ENCODE assay signal across 8 mouse cellular contexts in genomic region chr15:78405098-78405497, GRCm38 (mm10). TPM values are rescaled to one million over a fixed set of nuclear protein-coding genes. Genes with fewer than 3 reads are reported as not detected.
DNase-seq lines count a peak whose midpoint lies in the region; ATAC-seq and TF ChIP-seq lines count a peak whose summit lies in the region.

No protein-coding gene starts in this region.

- peak overlapping the region; percentile 69; the same call in 1 of the 2 replicates for H3K9ac ChIP-seq in embryonic facial prominence, embryonic 12.5 days
- H3K9ac ChIP-seq in hindbrain, embryonic 16.5 days (ENCODE audit: low read depth, low read length): peak overlapping the region; percentile 80
- no peak overlapping the region; the same call in 1 of the 2 replicates for H3K9ac ChIP-seq in midbrain, postnatal 0 days (replicated peaks; ENCODE audit: low read length, poor library complexity, severe bottlenecking)

- H3K4me3 ChIP-seq in layer of hippocampus, adult 2 months: peak overlapping the region; percentile 82
- H3K4me3 ChIP-seq in embryonic facial prominence, embryonic 12.5 days: peak overlapping the region; percentile 60
- peak overlapping the region; percentile 79 for H3K4me3 ChIP-seq in hindbrain, embryonic 16.5 days (ENCODE audit: low read length)
- H3K4me3 ChIP-seq in midbrain, postnatal 0 days (ENCODE audit: low read depth, low read length): peak overlapping the region; percentile 52

- ATAC-seq in embryonic facial prominence, embryonic 12.5 days (ENCODE audit: insufficient number of reproducible peaks, insufficient read depth, low FRiP score, low TSS enrichment): no peak
- ATAC-seq in hindbrain, embryonic 16.5 days: no peak
- no peak for ATAC-seq in midbrain, postnatal 0 days (ENCODE audit: low FRiP score)

- no peaks in the 10 kb centered on the region for H3K9me3 ChIP-seq in embryonic facial prominence, embryonic 12.5 days
- H3K9me3 ChIP-seq in hindbrain, embryonic 16.5 days (ENCODE audit: control insufficient read depth, low read length): no peaks in the 10 kb centered on the region
- no peaks in the 10 kb centered on the region for H3K9me3 ChIP-seq in midbrain, postnatal 0 days (ENCODE audit: low read length)

- intact Hi-C loops in left cerebral cortex, postnatal 25 days (cut with DNase I): no loop called here

- H3K27me3 ChIP-seq in embryonic facial prominence, embryonic 12.5 days: peaks cover 26% of the 10 kb centered on the region
- peaks cover 13% of the 10 kb centered on the region for H3K27me3 ChIP-seq in hindbrain, embryonic 16.5 days (replicated peaks; ENCODE audit: control insufficient read depth, insufficient read depth, low read length)
- H3K27me3 ChIP-seq in midbrain, postnatal 0 days (ENCODE audit: insufficient read depth, low read length): peaks cover 20% of the 10 kb centered on the region; the same call in 1 of the 2 replicates

- no peaks in the 10 kb centered on the region for H3K36me3 ChIP-seq in embryonic facial prominence, embryonic 12.5 days
- no peaks in the 10 kb centered on the region for H3K36me3 ChIP-seq in hindbrain, embryonic 16.5 days (ENCODE audit: control insufficient read depth, insufficient read depth, low read length)
- no peaks in the 10 kb centered on the region for H3K36me3 ChIP-seq in midbrain, postnatal 0 days (ENCODE audit: insufficient read depth, low read length)

- peak overlapping the region; percentile 98 for H3K27ac ChIP-seq in layer of hippocampus, adult 2 months
- no peak overlapping the region for H3K27ac ChIP-seq in embryonic facial prominence, embryonic 12.5 days
- H3K27ac ChIP-seq in hindbrain, embryonic 16.5 days (ENCODE audit: low read depth, low read length): peak overlapping the region; percentile 95; the same call in 1 of the 2 replicates
- H3K27ac ChIP-seq in midbrain, postnatal 0 days (ENCODE audit: low read depth, low read length): peak overlapping the region; percentile 87; the same call in 1 of the 2 replicates

- no peak for TF ChIP-seq CTCF in layer of hippocampus, adult 2 months (conservative IDR thresholded peaks at IDR 0.05)
- no peak for TF ChIP-seq CTCF in midbrain, postnatal 0 days (IDR thresholded peaks at IDR 0.05)

- peaks cover 40% of the 10 kb centered on the region for H3K4me1 ChIP-seq in embryonic facial prominence, embryonic 12.5 days
- peaks cover 34% of the 10 kb centered on the region for H3K4me1 ChIP-seq in hindbrain, embryonic 16.5 days (ENCODE audit: control insufficient read depth, insufficient read depth, low read depth, low read length)
- H3K4me1 ChIP-seq in midbrain, postnatal 0 days (ENCODE audit: insufficient read depth, low read length): peaks cover 18% of the 10 kb centered on the region

- peak overlapping the region; percentile 91 for H3K4me2 ChIP-seq in embryonic facial prominence, embryonic 12.5 days (replicated peaks)
- H3K4me2 ChIP-seq in hindbrain, embryonic 16.5 days (ENCODE audit: low read length): peak overlapping the region; percentile 97
- peak overlapping the region; percentile 91 for H3K4me2 ChIP-seq in midbrain, postnatal 0 days (ENCODE audit: low read depth, low read length, poor library complexity, severe bottlenecking)

- 50% methylated on average over 11 of the region's 11 CpGs for WGBS in embryonic facial prominence, embryonic 12.5 days
- WGBS in hindbrain, embryonic 16.5 days: 54% methylated on average over 11 of the region's 11 CpGs
- WGBS in midbrain, postnatal 0 days: 57% methylated on average over 11 of the region's 11 CpGs

- no peak for DNase-seq in layer of hippocampus, adult 2 months (ENCODE audit: low spot score in 2 of 2)
- DNase-seq in layer of hippocampus, adult 9-11 months: no peak
- DNase-seq in midbrain, postnatal 0 days (ENCODE audit: low spot score): no peak
- no peak for DNase-seq in ovary, postnatal 36 days (ENCODE audit: low spot score)
- DNase-seq in thymus, postnatal 0 days (ENCODE audit: low spot score): no peak
- no peak for DNase-seq in left cerebral cortex, postnatal 25 days (ENCODE audit: low spot score in 2 of 2)

RNA-seq across cellular contexts. Expression of gene Tst, which starts 0.6 kb away (rescaled TPM):
- 10 to 100 TPM; 35.6 to 40.3 TPM for total RNA-seq in layer of hippocampus, adult 2 months (2021)
- polyA plus RNA-seq in embryonic facial prominence, embryonic 12.5 days (2016; fragmentation: Nextera tagmentation; extraction: Ambion mirVana): 10.1 and 11.9 TPM in 2 replicates
- polyA plus RNA-seq in hindbrain, embryonic 16.5 days (2015; fragmentation: Nextera tagmentation; extraction: Ambion mirVana): 30.3 and 43.5 TPM in 2 replicates
- 31.3 and 34.8 TPM in 2 replicates for total RNA-seq in midbrain, postnatal 0 days (2014; rRNA removed)
- polyA plus RNA-seq in midbrain, postnatal 0 days (2015; fragmentation: Nextera tagmentation; extraction: Ambion mirVana): 34.4 and 40.0 TPM in 2 replicates
- 60.0 and 68.3 TPM in 2 replicates for polyA plus RNA-seq in thymus, postnatal 0 days (2015; fragmentation: Nextera tagmentation; extraction: Ambion mirVana)
- total RNA-seq in left cerebral cortex, postnatal 25 days (2021): 10 to 100 TPM; 33.3 to 33.4 TPM

RNA-seq across cellular contexts. Expression of gene Mpst, which starts 1.1 kb away (rescaled TPM):
- total RNA-seq in layer of hippocampus, adult 2 months (2021): 10 to 100 TPM; 29.5 to 31.8 TPM
- polyA plus RNA-seq in embryonic facial prominence, embryonic 12.5 days (2016; fragmentation: Nextera tagmentation; extraction: Ambion mirVana): 1.6 and 2.1 TPM in 2 replicates
- polyA plus RNA-seq in hindbrain, embryonic 16.5 days (2015; fragmentation: Nextera tagmentation; extraction: Ambion mirVana): 5.1 and 5.2 TPM in 2 replicates
- 70.1 and 84.8 TPM in 2 replicates for total RNA-seq in midbrain, postnatal 0 days (2014; rRNA removed)
- 3.2 and 3.8 TPM in 2 replicates for polyA plus RNA-seq in midbrain, postnatal 0 days (2015; fragmentation: Nextera tagmentation; extraction: Ambion mirVana)
- 3.0 and 4.1 TPM in 2 replicates for polyA plus RNA-seq in thymus, postnatal 0 days (2015; fragmentation: Nextera tagmentation; extraction: Ambion mirVana)
- total RNA-seq in left cerebral cortex, postnatal 25 days (2021): 10 to 100 TPM; 32.2 to 33.6 TPM

RNA-seq across cellular contexts. Expression of gene Tex33, which starts 9.4 kb away (rescaled TPM):
- not detected for total RNA-seq in layer of hippocampus, adult 2 months (2021)
- polyA plus RNA-seq in embryonic facial prominence, embryonic 12.5 days (2016; fragmentation: Nextera tagmentation; extraction: Ambion mirVana): not detected in 2 replicates
- 0.17 TPM in 1 of 2 replicates, not detected in the other for polyA plus RNA-seq in hindbrain, embryonic 16.5 days (2015; fragmentation: Nextera tagmentation; extraction: Ambion mirVana)
- total RNA-seq in midbrain, postnatal 0 days (2014; rRNA removed): not detected in 2 replicates
- polyA plus RNA-seq in midbrain, postnatal 0 days (2015; fragmentation: Nextera tagmentation; extraction: Ambion mirVana): 0.16 TPM in 1 of 2 replicates, not detected in the other
- 0.39 and 0.55 TPM in 2 replicates for polyA plus RNA-seq in thymus, postnatal 0 days (2015; fragmentation: Nextera tagmentation; extraction: Ambion mirVana)
- total RNA-seq in left cerebral cortex, postnatal 25 days (2021): not detected

RNA-seq across cellular contexts. Expression of gene Kctd17, which starts 23.3 kb away (rescaled TPM):
- 100 to 1,000 TPM; 263 to 271 TPM for total RNA-seq in layer of hippocampus, adult 2 months (2021)
- polyA plus RNA-seq in embryonic facial prominence, embryonic 12.5 days (2016; fragmentation: Nextera tagmentation; extraction: Ambion mirVana): 56.1 and 58.9 TPM in 2 replicates
- polyA plus RNA-seq in hindbrain, embryonic 16.5 days (2015; fragmentation: Nextera tagmentation; extraction: Ambion mirVana): 161 and 172 TPM in 2 replicates
- total RNA-seq in midbrain, postnatal 0 days (2014; rRNA removed): 156 and 164 TPM in 2 replicates
- polyA plus RNA-seq in midbrain, postnatal 0 days (2015; fragmentation: Nextera tagmentation; extraction: Ambion mirVana): 152 and 173 TPM in 2 replicates
- polyA plus RNA-seq in thymus, postnatal 0 days (2015; fragmentation: Nextera tagmentation; extraction: Ambion mirVana): 8.1 and 10.1 TPM in 2 replicates
- 100 to 1,000 TPM; 317 to 361 TPM for total RNA-seq in left cerebral cortex, postnatal 25 days (2021)
